Mouse (Mus musculus) lung, adult 18-20 months (tissue): Measurements from ENCODE around the gene Tmco5.
A peak's percentile ranks its signal among the peaks of the same experiment; 100 is the strongest.

ENCODE experiments used
- DNase-seq, 2 experiments: peaks; one replicate each; pipeline ENCODE4 v3.0.0; 2022; ENCODE audit warnings: mixed read lengths in 2 of 2

Gene Tmco5

DNA sequence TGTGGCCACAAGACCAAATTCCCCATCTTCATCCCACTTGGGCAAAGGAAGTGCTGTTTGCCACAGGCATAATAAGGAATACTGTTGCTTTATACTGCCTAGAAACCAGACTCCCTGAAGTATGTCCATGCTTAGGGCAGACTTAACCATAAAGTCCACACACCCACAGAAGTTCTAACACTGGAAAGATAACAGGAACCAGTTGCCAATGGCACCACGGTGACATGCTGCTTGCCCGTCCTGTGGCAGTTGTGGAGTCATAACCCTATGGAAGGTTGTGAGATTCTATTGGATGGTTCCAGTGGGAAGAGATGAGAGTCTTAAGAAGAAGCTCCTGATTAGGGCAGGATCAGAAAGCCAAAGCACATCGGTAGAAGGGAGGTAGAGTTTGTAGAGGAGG is at the start of gene Tmco5:
Tmco5 (plus strand) TSS at position 301 of the 400 bp plus-strand sequence.
- no peak for DNase-seq

DNA sequence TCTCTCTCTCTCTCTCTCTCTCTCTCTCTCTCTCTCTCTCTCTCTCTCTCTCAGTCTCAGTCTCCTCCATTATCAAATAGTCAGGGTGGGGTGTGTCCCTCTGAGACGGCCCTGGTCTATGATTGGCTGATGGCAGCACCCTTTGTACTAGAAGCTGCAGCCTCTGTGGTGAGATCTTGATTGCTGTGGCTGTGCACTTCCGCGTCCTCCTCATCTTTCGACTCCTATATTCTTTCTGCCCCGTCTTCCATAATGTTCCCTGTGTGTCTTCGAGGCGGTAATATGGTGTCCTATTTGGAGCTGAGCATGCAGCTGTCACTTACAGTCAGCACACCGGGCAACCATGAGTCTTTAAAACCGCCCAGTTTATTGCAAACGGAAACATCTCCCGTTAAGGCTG is 46.6 kb upstream of the Tmco5 start:
- DNase-seq: no peak

DNA sequence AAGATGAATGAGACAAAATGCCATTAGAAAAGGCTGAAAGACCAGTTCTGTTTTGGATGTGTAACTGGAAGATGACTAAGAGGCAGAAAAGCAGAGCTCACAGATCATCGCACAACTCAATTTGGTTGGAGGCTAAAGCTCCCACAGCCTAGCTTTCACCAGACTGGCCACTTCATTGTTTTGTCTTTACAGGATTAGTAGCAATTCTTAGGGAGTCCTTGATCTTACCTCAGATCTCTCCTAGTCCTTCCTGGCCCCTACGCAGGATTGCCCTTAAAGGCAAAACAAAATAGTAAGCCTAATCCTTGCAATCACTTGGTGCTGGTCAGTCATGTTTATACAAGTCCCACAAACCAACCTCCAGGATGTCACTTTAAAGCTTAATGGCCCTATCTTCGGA is 40.7 kb upstream of the Tmco5 start:
- DNase-seq: no peak

DNA sequence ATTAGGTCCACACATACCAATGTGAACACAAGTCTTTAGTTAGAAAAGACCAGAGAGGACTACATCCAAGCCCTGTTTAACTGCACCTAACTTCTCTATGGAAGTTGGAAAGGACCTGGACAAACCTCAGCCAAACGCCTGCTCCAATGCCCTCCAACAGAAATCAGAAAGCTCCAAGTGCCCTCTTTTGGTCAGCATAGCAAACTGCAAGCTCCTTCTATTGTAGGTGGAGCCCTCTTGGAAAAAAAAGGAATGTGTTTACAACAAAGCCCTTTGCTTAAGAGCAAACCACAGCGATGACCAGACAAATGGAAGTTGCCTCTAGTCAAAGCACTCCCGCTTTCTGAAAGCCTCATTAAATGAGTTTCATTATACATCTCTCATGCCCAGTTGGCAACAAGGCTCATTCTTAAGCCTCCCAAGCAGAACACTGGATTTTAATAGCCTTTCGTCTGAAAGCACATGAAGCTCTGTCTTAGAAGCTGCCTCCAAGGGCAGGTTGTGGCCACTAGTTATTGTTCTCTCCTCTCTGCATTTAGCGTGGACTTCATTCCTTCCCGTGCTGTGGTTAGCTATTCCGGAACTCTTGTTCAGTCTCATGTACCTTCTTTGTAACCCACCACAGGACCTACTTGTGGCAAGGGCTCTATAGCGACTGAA is 39.8 kb upstream of the Tmco5 start:
- DNase-seq: peak; percentile 13 to 31

DNA sequence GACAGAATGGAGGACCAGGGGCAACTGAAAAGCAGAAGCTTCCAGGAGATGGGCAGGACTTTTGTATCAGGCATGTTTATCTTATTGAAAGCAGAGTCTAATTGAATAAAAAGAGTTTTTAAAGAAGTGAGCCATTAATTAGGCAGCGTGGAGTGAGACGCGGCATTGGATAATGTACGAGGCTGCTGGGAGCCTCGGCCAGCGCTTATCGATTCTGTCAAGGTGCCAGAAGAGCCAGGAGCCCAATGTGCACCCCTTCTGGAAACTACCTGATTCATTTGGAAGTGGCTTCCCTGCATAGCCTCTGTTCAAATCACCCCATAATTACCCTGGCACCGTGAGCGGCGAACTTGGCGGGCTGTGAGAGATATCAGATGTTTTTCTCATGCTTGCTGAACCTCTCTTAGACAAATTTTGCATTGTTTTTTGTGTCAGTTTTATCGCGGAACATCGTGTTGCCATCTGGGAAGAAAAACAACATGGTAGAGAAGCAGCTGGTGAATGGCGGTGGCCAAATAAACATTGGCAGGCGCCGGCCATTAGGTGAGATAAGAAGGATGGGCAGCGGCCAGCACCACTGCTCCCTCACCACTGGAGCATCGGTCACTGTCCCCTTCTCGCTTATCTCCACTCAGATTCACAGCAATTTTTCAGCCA is 28.4 kb upstream of the Tmco5 start:
- DNase-seq: no peak

- DNase-seq: no peak
Observed at GRCm38 (mm10) chr2:116851356-116851755, 27.1 kb upstream of the Tmco5 start.

DNA sequence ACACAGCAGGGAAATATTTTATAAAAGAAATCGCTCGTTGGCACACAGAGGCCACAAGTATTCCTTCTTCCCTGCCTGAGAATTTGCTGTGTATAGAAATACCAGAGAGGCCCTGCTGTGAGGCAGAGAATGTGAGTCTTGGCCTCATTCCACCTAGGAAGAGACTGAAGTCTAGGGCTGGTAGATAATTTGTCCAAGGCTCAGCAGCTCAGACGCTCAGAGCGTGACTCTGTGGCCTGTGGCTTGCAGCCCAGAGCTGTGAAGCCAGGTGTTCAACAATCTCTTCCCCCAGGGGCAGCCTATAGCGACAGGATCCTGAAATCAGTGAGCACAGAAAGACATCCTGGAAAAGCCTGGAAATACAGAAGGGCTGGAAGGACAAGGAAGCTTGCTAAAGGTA is 26.2 kb upstream of the Tmco5 start:
- DNase-seq: no peak

- no peak for DNase-seq
Observed at GRCm38 (mm10) chr2:116858703-116859102, 19.8 kb upstream of the Tmco5 start.

DNA sequence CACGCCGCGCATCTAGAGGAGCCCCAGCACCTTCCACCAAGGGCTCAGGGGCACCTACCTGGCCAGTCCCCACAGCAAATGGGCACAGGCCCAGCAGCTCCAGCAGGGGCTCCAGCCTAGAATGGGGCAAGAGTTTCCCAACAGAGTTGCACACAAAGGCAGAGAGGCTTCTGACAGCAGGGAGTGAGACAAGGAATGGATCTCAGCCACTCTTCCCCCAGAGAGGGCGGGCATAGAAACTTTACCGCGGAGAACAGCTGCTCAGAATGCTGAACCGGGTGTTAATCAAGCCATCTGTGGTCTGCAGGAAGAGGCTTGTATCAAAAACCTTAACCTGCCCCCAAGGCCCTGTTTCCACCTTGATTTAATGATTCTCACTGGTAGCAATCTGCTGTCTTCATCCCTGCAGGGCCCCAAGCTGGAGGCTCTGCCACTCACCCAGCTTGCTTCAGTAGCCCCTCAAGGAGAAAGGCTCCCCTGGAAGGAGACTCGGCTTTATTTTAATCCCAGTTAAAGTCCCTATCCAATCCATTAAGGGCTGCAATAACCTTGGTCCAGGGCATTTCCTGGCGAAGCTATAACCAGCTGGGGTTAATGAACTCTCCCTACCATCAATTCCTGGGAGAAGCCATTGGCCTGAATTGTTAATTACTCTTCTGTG is 1.4 kb upstream of the Tmco5 start:
- no peak for DNase-seq

- no peak for DNase-seq
Observed at GRCm38 (mm10) chr2:116879730-116880129, 1.2 kb downstream of the Tmco5 start.

GRCm38 (mm10) chr2:116893316-116893987 is 15.0 kb downstream of the Tmco5 start:
- DNase-seq: no peak

GRCm38 (mm10) chr2:116893988-116894363 is 15.5 kb downstream of the Tmco5 start:
- DNase-seq: peak; percentile 9 to 35

DNA sequence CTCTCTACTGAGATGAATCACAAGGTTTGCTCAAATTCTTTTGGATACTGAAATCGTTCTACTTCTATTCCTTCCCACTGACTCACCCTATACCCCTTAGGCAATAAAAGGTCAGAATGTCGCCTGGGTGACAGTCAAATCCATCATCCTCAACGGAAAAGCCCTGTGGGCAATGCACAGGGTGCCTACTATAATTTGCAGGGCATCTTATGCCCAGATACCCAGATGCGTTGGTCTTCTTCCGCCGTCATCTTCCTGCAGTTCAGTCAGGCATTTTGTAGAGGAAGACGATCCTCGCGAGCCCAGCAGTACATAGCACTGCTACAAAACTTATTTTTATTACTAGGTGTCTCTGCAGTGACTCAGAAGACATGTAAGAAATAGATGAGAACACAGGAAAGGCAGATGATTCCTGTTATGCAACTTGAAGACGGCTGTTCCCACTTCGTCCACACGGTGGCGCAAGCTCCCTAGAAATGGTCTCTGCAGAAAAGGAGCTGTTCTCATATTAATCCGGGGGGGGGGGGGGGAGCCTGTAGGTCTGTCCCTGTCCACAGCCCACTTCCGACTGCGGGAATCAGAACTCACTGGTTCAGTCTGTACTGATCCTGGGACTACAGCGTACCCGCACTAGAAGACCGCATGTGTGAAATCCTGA is 21.3 kb downstream of the Tmco5 start:
- peak; percentile 77 to 81 for DNase-seq

DNA sequence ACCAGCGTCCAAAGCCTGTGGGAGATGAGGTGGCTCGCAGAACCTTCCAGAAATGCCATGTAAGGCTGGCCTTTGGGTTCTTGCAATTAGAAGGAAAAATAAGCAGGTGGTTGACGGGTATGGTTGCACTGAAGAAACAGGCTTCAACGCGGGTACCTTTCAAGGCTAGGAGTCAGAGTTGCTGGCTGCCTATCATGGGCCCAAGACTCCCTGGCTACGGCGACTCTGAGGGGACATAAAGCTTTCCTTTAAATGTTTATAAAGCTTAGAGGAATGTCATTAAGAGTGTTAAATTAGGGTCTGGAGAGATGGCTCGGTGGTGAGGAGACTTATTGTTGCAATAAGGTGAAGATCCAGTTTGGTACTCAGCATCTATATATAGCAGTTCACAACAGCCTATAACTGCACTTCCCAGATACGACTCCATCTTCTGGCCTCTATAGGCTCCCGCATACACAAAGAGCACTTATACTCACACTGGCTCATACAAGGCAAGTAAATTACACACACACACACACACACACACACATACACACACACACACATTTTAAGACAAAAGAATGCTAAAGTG is 21.9 kb downstream of the Tmco5 start:
- no peak for DNase-seq

- DNase-seq: no peak
Observed at GRCm38 (mm10) chr2:116908268-116908667, 29.8 kb downstream of the Tmco5 start.

GRCm38 (mm10) chr2:116912334-116913070 is 34.0 kb downstream of the Tmco5 start:
- no peak for DNase-seq

GRCm38 (mm10) chr2:116913677-116914405 is 35.4 kb downstream of the Tmco5 start:
- no peak for DNase-seq

- DNase-seq: no peak
Observed at GRCm38 (mm10) chr2:116914636-116915035, 36.1 kb downstream of the Tmco5 start.

DNA sequence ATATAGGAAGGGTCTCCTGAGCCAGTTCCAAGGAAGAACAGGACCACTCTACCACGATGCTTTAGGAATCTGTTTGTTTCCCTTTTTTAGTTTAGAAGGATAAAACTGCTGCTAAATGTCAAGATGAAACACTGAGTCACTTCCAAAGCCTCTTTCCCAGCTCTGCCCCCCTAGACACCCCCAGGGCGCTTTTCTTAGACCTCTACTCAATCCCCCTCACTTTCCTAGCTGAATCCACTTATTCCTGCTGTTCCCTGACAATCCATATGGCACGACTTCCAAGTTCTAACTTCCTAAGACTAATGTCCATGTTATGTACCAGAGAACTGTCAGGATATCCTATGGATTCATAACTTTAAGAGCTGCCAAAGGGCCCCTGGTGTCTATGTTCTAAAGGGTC is 40.1 kb downstream of the Tmco5 start:
- DNase-seq: no peak

- DNase-seq: peak; percentile 8 to 60
Observed at GRCm38 (mm10) chr2:116922580-116923500, 44.3 kb downstream of the Tmco5 start.
